Mouse (Mus musculus) intestine, embryonic 16.5 days (tissue): ENCODE data around the gene Rpap3. TPM values are rescaled to one million over a fixed set of nuclear protein-coding genes. Genes with fewer than 3 reads are reported as not detected.

ENCODE experiments used
- ATAC-seq: fragments of 200-750 bp; cut with Nextera tagmentation; 2 replicates; pipeline ENCODE4 v1.8.0; 2017; ENCODE audit warnings: moderate TSS enrichment, moderate library complexity
- H3K27ac ChIP-seq: fragments of 300-500 bp; sonication (generic); 2 replicates; pipeline ENCODE4 v1.5.1; 2014; ENCODE audit warnings: mild to moderate bottlenecking, low read length
- H3K27me3 ChIP-seq: fragments of 300-500 bp; sonication (generic); replicated peaks from 2 replicates; pipeline ENCODE4 v1.6.1; 2014; ENCODE audit warnings: low read length, control low read depth, mixed read lengths; ENCODE audit not compliant: control insufficient read depth, insufficient read depth
- H3K36me3 ChIP-seq: fragments of 300-500 bp; sonication (generic); 2 replicates; pipeline ENCODE4 v1.6.1; 2014; ENCODE audit warnings: low read length, control low read depth; ENCODE audit not compliant: control insufficient read depth, insufficient read depth
- H3K4me1 ChIP-seq: fragments of 300-500 bp; sonication (generic); 2 replicates; pipeline ENCODE4 v1.6.1; 2014; ENCODE audit warnings: low read length, control low read depth, mixed read lengths; ENCODE audit not compliant: control insufficient read depth, insufficient read depth
- H3K4me2 ChIP-seq: fragments of 300-500 bp; sonication (generic); 2 replicates; pipeline ENCODE4 v1.6.1; 2014; ENCODE audit warnings: low read depth, low read length, control low read depth
- H3K4me3 ChIP-seq: fragments of 300-500 bp; sonication (generic); 2 replicates; pipeline ENCODE4 v1.5.1; 2014; ENCODE audit warnings: mild to moderate bottlenecking, low read length
- H3K9ac ChIP-seq: fragments of 300-500 bp; sonication (generic); 2 replicates; pipeline ENCODE4 v1.6.1; 2014; ENCODE audit warnings: low read depth, low read length
- H3K9me3 ChIP-seq: fragments of 300-500 bp; sonication (generic); 2 replicates; pipeline ENCODE4 v1.6.1; 2016; ENCODE audit warnings: low read length, control low read depth; ENCODE audit not compliant: control insufficient read depth
- WGBS: fragments of 180-500 bp; shearing (Covaris S2); extraction: QIAGEN DNeasy Blood & Tissue Kit; methylation state at CpG from one replicate; pipeline ENCODE4 v1.1.7; 2014; 5-methylcytosine and 5-hydroxymethylcytosine counted together
- polyA plus RNA-seq: library from polyadenylated mRNA; unstranded; fragments of >200 nt; fragmentation: Nextera tagmentation; extraction: Ambion mirVana; gene quantifications from 2 replicates; pipeline ENCODE4 v1.2.1, GENCODE M21; 2015

Rpap3 gene
- polyA plus RNA-seq, 1 experiment from 2014 or later, result 18.8 TPM

DNA sequence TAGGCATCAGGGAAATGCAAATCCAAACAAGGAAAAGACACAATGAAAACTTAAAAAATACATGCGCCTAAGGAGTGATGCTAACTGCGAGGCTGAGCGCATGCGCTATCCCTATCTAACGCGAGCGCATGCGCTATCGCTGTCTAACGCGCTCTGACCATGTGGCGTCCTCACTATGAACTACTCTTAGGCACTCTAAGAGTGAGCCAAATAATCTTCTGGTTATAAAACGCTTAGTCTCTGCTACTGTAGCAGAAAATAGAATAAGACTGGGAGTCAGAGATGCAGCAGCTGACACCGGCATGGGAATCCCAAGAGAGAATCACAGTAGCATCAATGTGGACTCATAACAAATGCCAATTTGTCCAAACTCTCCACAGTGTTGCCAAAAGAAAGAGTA lies 48.2 kb downstream of the Rpap3 start:
- Histone ChIP-seq H3K4me1 (no peaks in the 10 kb centered on the region), H3K27me3 (no peaks in the 10 kb centered on the region), H3K36me3 (no peaks in the 10 kb centered on the region), H3K4me2 (no peak overlapping the region), H3K27ac (no peak overlapping the region), H3K4me3 (no peak overlapping the region), H3K9ac (no peak overlapping the region), H3K9me3 (no peaks in the 10 kb centered on the region)
- ATAC-seq, result no peak
- WGBS, result 92% methylated on average over 14 of the region's 14 CpGs

DNA sequence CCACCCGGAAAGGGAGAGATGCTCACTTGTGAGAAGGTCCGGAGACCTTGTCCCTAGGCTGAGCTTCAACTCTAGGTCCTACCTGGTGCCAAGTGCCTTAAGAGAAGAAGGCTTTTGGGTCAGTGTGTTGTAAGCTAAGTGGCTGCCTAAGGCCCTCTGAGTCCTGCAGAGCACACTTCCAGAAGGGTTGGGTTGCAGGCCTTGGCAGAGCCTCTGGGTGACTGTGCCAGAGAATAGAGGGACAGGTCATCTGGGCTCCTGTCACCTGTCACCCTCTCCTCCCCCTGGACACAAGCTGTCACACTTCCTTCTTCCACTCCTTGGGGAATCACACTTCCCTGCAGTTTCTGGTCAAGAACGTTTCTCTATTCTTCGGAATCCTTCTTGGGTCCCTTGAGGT lies 55.9 kb downstream of the Rpap3 start:
- no peak overlapping the region for H3K4me2 ChIP-seq
- WGBS, result 81% methylated on average over 4 of the region's 4 CpGs

DNA sequence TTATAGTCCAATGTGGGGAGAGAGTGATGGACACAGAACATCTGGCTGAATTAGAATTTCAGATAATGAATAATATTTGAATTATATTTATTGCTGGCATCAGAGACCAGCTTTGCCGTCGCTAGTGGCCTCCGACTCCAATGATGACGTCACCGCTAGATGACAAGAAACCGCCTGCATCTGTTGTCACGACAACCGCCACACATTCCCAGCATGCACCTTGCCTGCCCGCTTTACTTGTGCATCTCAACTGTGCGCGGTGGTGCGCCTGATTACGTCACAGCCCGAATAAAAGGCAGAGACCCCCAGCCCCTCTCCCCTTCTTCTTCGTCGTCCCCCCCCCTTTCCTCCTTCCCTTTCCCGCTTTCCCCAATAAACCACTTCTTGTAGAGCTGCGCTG lies 57.4 kb downstream of the Rpap3 start:
- ATAC-seq, result no peak

More for the DNA sequence above, 55.9 kb downstream of the Rpap3 start:
- Histone ChIP-seq H3K27ac (no peak overlapping the region), H3K4me1 (no peaks in the 10 kb centered on the region), H3K36me3 (no peaks in the 10 kb centered on the region), H3K4me3 (no peak overlapping the region), H3K27me3 (no peaks in the 10 kb centered on the region), H3K9me3 (no peaks in the 10 kb centered on the region), H3K9ac (no peak overlapping the region)
- ATAC-seq, result no peak

DNA sequence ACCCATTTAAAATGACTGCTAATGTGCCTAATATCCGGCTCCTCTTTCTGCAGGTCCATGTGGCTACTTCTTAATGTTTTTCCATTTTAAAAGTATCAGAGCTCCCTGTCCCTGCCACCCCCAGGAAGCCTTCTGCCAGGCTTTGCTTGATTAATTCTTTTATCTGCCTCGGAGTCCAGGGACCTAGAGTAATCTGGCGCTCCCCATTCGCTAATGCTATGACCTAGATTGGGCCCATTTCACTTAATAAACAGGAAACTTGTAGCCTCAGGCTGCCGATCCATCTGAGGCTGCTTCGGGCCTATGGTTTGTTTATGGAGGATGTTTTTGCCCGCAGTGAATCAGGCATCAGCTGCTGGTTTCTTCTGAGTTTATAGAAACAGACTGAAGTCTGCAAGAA lies 59.2 kb downstream of the Rpap3 start:
- Histone ChIP-seq H3K4me2 (no peak overlapping the region), H3K36me3 (no peaks in the 10 kb centered on the region), H3K4me1 (no peaks in the 10 kb centered on the region), H3K4me3 (no peak overlapping the region), H3K27me3 (no peaks in the 10 kb centered on the region), H3K9ac (no peak overlapping the region), H3K27ac (no peak overlapping the region), H3K9me3 (no peaks in the 10 kb centered on the region)
- no peak for ATAC-seq
- WGBS, result 49% methylated on average over 7 of the region's 7 CpGs

More for the DNA sequence above, 57.4 kb downstream of the Rpap3 start:
- no peaks in the 10 kb centered on the region for H3K27me3 ChIP-seq
- no peaks in the 10 kb centered on the region for H3K4me1 ChIP-seq
- WGBS, result 82% methylated on average over 18 of the region's 18 CpGs
- no peak overlapping the region for H3K9ac ChIP-seq
- H3K27ac ChIP-seq, result no peak overlapping the region
- no peak overlapping the region for H3K4me3 ChIP-seq
- no peak overlapping the region for H3K4me2 ChIP-seq
- H3K36me3 ChIP-seq, result no peaks in the 10 kb centered on the region
- no peaks in the 10 kb centered on the region for H3K9me3 ChIP-seq

DNA sequence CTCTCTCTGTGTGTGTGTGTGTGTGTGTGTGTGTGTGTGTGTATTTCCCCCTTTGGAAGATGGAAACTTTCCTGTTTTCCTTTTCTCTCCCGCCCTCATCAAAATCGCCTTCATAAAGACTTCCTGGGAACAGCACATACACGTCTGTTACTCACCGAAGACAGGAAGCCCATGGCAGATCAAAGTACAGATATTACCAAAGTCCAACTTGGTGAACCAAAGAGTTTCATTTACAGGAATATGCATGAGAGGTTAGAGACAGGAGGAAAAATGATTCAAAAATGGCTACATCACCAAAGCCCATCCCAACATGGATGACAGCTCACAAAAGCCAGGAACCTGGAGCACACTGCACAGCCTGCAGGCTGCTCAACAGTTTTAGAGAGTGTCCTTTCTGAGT lies 61.6 kb downstream of the Rpap3 start:
- WGBS, result 78% methylated on average over 4 of the region's 4 CpGs
- Histone ChIP-seq H3K4me1 (no peaks in the 10 kb centered on the region), H3K27ac (no peak overlapping the region)

More for the DNA sequence above, 61.6 kb downstream of the Rpap3 start:
- Histone ChIP-seq H3K9me3 (no peaks in the 10 kb centered on the region), H3K9ac (no peak overlapping the region), H3K36me3 (no peaks in the 10 kb centered on the region), H3K4me2 (no peak overlapping the region), H3K27me3 (no peaks in the 10 kb centered on the region), H3K4me3 (no peak overlapping the region)
- ATAC-seq, result no peak

Other genes with a start within 250 kb of the Rpap3 start
- 0.09 and 0.22 TPM in 2 replicates for gene Endou, start 25.5 kb upstream of the Rpap3 start, polyA plus RNA-seq
- gene Rapgef3, start 62.1 kb upstream of the Rpap3 start, polyA plus RNA-seq, result 7.9 and 8.5 TPM in 2 replicates
- 25.4 and 26.9 TPM in 2 replicates for gene Slc48a1, start 72.7 kb upstream of the Rpap3 start, polyA plus RNA-seq
- gene Hdac7, start 138.7 kb upstream of the Rpap3 start, polyA plus RNA-seq, result 15.8 and 18.2 TPM in 2 replicates
- gene Vdr, start 204.8 kb upstream of the Rpap3 start, polyA plus RNA-seq, result 2.4 TPM in 2 replicates